Mouse (Mus musculus) left cerebral cortex, postnatal 14 days (tissue): ENCODE results near the gene Zfp296. TPM values are rescaled to one million over a fixed set of nuclear protein-coding genes. Genes with fewer than 3 reads are reported as not detected.
A peak's percentile ranks its signal among the peaks of the same experiment; 100 is the strongest.
"Not testable (repeated sequence)": the region's sequence is repeated elsewhere in the genome, so short reads cannot be mapped to it uniquely, and the experiment has no call there.

ENCODE experiments used
- DNase-seq, 2 experiments: peaks; one replicate each; pipeline ENCODE4 v3.0.0; 2021 to 2022; ENCODE audit warnings: low spot score in 2 of 2, mixed read lengths in 1 of 2
- intact Hi-C: fragments of 180-260 bp; cut with DNase I; formaldehyde crosslinking; loops from one replicate; pipeline ENCODE4 v1.15.1; 2025
- total RNA-seq, 2 experiments: library from RNA; stranded (reverse); gene quantifications; 2 replicates each; pipeline ENCODE4 v1.2.3; 2021

Zfp296 gene
- total RNA-seq, 2 experiments from 2014 or later: 0.51 to 0.68 TPM

- intact Hi-C loops: no loop called here
- DNase-seq: no peak
Observed at GRCm38 (mm10) chr7:19593061-19593730, 16.1 kb downstream of the Zfp296 start.

GRCm38 (mm10) chr7:19600562-19600961 lies 23.5 kb downstream of the Zfp296 start:
- intact Hi-C loops: no loop called here
- peak; percentile 24 to 41 for DNase-seq

GRCm38 (mm10) chr7:19603055-19603454 lies 26.0 kb downstream of the Zfp296 start:
- no peak for DNase-seq
- intact Hi-C loops: no loop called here

GRCm38 (mm10) chr7:19603849-19604605 lies 26.9 kb downstream of the Zfp296 start, which contains the start of gene Clasrp:
TSS of gene Clasrp (minus strand) at chr7:19604486.
- intact Hi-C loops: no loop called here
- peak; percentile 93 to 94 for DNase-seq

GRCm38 (mm10) chr7:19604606-19605214 lies 27.6 kb downstream of the Zfp296 start:
- DNase-seq, intact Hi-C loops: not testable (repeated sequence)

GRCm38 (mm10) chr7:19607291-19607690 lies 30.2 kb downstream of the Zfp296 start:
- intact Hi-C loops: no loop called here
- no peak for DNase-seq

- no peak for DNase-seq
- intact Hi-C loops: loop anchor here (10.0 kb wide), 1 partner anchor 205 kb away; the partner anchor contains the start of genes Ckm and Klc3
Observed at GRCm38 (mm10) chr7:19609641-19610332, 32.7 kb downstream of the Zfp296 start.

- DNase-seq: no peak
- intact Hi-C loops: loop anchor here (10.0 kb wide), 1 partner anchor 206 kb away; the partner anchor contains the start of genes Ckm and Klc3
Observed at GRCm38 (mm10) chr7:19610969-19611368, 33.9 kb downstream of the Zfp296 start.

GRCm38 (mm10) chr7:19615036-19615577 lies 38.0 kb downstream of the Zfp296 start:
- intact Hi-C loops: loop anchor here (10.0 kb wide), 1 partner anchor 210 kb away; the partner anchor contains the start of genes Ckm and Klc3
- no peak for DNase-seq

GRCm38 (mm10) chr7:19619004-19619801 lies 42.1 kb downstream of the Zfp296 start:
- peak; percentile 83 to 84 for DNase-seq
- intact Hi-C loops: loop anchor here (10.0 kb wide), 1 partner anchor 214 kb away; the partner anchor contains the start of genes Ckm and Klc3

GRCm38 (mm10) chr7:19620811-19621210 lies 43.7 kb downstream of the Zfp296 start:
- peak; percentile 59 to 81 for DNase-seq
- intact Hi-C loops: no loop called here

- no peak for DNase-seq
- intact Hi-C loops: no loop called here
Observed at GRCm38 (mm10) chr7:19622241-19622640, 45.2 kb downstream of the Zfp296 start.

- intact Hi-C loops: no loop called here
- no peak for DNase-seq
Observed at GRCm38 (mm10) chr7:19623433-19623832, 46.3 kb downstream of the Zfp296 start.

GRCm38 (mm10) chr7:19627721-19628120 lies 50.6 kb downstream of the Zfp296 start:
- intact Hi-C loops: no loop called here
- DNase-seq: no peak

- intact Hi-C loops: no loop called here
- no peak for DNase-seq
Observed at GRCm38 (mm10) chr7:19628192-19628535, 51.1 kb downstream of the Zfp296 start.

- DNase-seq: peak; percentile 87 to 91
- intact Hi-C loops: no loop called here
Observed at GRCm38 (mm10) chr7:19628536-19629360, 51.7 kb downstream of the Zfp296 start.

- intact Hi-C loops: no loop called here
- DNase-seq: peak; percentile 91
Observed at GRCm38 (mm10) chr7:19629361-19629734, 52.3 kb downstream of the Zfp296 start, which contains the start of gene Relb. TSS of gene Relb (minus strand) at chr7:19629438.
